Comparison of ENCODE assay signal across 10 mouse cellular contexts in genomic region chr10:121820846-121821245, GRCm38 (mm10).
"Had no signal": no experiment of that assay in that cellular context is flagged by ENCODE, and none has a peak within 500 bp of the region (broad histone marks: within the 10 kb centered on the region; RNA-seq: fewer than 3 reads in every experiment).

No protein-coding gene starts in this region.

- DNase-seq: lung, adult 18-20 months; lung, embryonic 14.5 days; midbrain, embryonic 14.5 days; retina, postnatal 1 day; right cerebral cortex, adult 18-20 months; right cerebral cortex, postnatal 14 days; thymus, adult 18-20 months; thymus, postnatal 14 days; thymus, postnatal 4 days had no signal

- ATAC-seq: midbrain, embryonic 16.5 days had no signal
